Mouse (Mus musculus): ENCODE results near the gene Zp2. TPM values are rescaled to one million over a fixed set of nuclear protein-coding genes. Genes with fewer than 3 reads are reported as not detected.

Gene Zp2
- total and polyA plus RNA-seq, 2 experiments from 2014 or later = not detected

DNA sequence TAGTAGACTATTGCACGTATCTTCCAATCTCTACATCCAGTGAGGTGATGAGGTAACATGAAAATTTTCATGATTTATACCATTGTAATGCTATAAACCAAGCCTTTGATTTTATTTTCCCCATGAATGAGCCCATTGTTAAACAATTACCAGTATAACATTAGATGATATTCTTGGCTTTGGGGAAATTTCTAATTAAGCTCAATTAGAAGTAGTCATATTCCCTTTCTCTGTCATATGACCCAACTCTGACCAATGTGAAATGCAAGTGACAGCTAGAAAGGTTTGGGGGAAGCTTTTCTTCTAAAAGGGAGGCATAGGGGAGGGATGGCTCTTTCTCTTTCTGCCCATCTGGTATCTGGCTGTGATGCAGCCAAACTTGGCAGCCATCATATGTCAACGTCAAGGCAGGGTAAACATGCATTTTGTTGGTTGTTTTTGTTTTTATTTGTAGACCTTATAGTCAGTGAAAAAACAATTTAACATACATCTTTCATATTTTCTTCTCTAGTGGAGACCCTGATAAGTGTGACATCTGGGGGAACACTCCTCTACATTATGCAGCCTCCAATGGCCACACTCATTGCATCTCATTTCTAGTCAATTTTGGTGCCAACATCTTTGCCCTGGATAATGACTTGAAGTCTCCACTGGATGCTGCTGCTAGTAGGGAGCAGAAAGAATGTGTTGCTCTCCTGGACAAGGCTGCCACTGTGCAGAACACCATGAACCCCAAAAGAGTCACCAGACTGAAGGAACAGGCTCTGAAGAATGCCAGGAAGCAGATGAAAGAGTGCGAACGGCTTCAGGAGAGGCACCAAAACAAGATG lies 36.5 kb upstream of the Zp2 start:
- Histone ChIP-seq H3K9ac (replicated peaks; ENCODE audit: low read length) (no peak overlapping the region), H3K27me3 (ENCODE audit: insufficient read depth, low read length) (no peaks in the 10 kb centered on the region), H3K9me3 (ENCODE audit: low read length) (no peaks in the 10 kb centered on the region), H3K36me3 (ENCODE audit: insufficient read depth, low read length) (no peaks in the 10 kb centered on the region), H3K4me2 (ENCODE audit: low read depth, low read length) (no peak overlapping the region), H3K27ac (no peak overlapping the region), H3K4me1 (ENCODE audit: insufficient read depth, low read length) (no peaks in the 10 kb centered on the region), H3K4me3 (ENCODE audit: low read length) (no peak overlapping the region)
- no peak for TF ChIP-seq CTCF (IDR thresholded peaks at IDR 0.05; ENCODE audit: low read depth)
- DNase-seq (ENCODE audit: low spot score) = no peak
- WGBS = 86% methylated on average over 4 of the region's 4 CpGs
- no peak for ATAC-seq

DNA sequence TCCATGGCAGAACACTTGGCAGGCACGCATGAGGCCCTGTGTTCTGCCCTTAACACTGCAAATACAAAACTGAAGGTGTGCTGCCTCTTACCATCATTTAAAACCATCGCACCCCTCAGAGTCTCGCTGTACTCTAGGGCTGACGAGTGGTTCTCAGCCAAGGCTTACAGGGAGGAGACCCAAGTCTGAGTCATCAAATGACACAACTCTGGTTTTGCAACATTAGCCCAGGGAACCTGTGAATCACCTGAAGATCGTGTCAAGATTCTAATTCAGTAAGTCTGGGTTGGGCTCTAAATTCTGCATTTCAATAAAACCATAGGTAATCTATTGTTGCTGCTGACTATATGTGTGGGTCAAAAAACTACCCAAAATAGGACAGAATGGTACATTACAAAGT lies 35.5 kb upstream of the Zp2 start:
- no peak for ATAC-seq
- Histone ChIP-seq H3K4me3 (ENCODE audit: low read length) (no peak overlapping the region), H3K36me3 (ENCODE audit: insufficient read depth, low read length) (no peaks in the 10 kb centered on the region), H3K9ac (replicated peaks; ENCODE audit: low read length) (no peak overlapping the region), H3K4me1 (ENCODE audit: insufficient read depth, low read length) (no peaks in the 10 kb centered on the region), H3K27me3 (ENCODE audit: insufficient read depth, low read length) (no peaks in the 10 kb centered on the region), H3K27ac (no peak overlapping the region), H3K4me2 (ENCODE audit: low read depth, low read length) (no peak overlapping the region), H3K9me3 (ENCODE audit: low read length) (no peaks in the 10 kb centered on the region)
- no peak for TF ChIP-seq CTCF (IDR thresholded peaks at IDR 0.05; ENCODE audit: low read depth)
- no peak for DNase-seq (ENCODE audit: low spot score)
- WGBS = 90% methylated on average over 5 of the region's 5 CpGs

DNA sequence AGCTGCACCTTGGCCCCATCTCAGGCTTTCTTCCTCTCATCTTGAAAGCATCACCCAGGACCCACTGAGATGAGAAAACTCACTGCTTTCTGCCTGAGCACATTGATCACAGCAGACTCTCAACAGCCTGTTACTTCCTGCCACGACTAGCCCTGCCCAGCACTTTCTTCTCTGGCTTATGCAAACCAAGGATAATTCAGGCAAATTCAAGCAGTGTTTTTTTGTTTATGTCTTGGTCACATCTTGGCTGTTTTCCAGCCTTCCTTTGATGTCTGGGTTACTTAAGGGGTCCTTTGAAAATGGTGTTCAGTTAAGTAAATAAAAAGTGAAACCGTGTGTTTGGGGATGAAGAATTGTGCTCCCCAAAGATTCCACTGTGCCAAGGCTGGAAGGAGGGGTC lies 33.8 kb upstream of the Zp2 start:
- TF ChIP-seq CTCF (IDR thresholded peaks at IDR 0.05; ENCODE audit: low read depth) = no peak

GRCm38 (mm10) chr7:120177611-120178010 lies 32.5 kb upstream of the Zp2 start:
- no peaks in the 10 kb centered on the region for H3K4me1 ChIP-seq (ENCODE audit: insufficient read depth, low read length)
- ATAC-seq (no peak), DNase-seq (ENCODE audit: low spot score) (no peak)
- H3K4me3 ChIP-seq (ENCODE audit: low read length) = no peak overlapping the region
- no peaks in the 10 kb centered on the region for H3K27me3 ChIP-seq (ENCODE audit: insufficient read depth, low read length)
- 77% methylated on average over 3 of the region's 3 CpGs for WGBS
- TF ChIP-seq CTCF (IDR thresholded peaks at IDR 0.05; ENCODE audit: low read depth) = no peak
- no peaks in the 10 kb centered on the region for H3K36me3 ChIP-seq (ENCODE audit: insufficient read depth, low read length)
- H3K27ac ChIP-seq = no peak overlapping the region
- no peak overlapping the region for H3K9ac ChIP-seq (replicated peaks; ENCODE audit: low read length)
- H3K4me2 ChIP-seq (ENCODE audit: low read depth, low read length) = no peak overlapping the region
- no peaks in the 10 kb centered on the region for H3K9me3 ChIP-seq (ENCODE audit: low read length)

More for the DNA sequence above, 33.8 kb upstream of the Zp2 start:
- Histone ChIP-seq H3K4me2 (ENCODE audit: low read depth, low read length) (no peak overlapping the region), H3K9ac (replicated peaks; ENCODE audit: low read length) (no peak overlapping the region), H3K4me1 (ENCODE audit: insufficient read depth, low read length) (no peaks in the 10 kb centered on the region), H3K27me3 (ENCODE audit: insufficient read depth, low read length) (no peaks in the 10 kb centered on the region), H3K4me3 (ENCODE audit: low read length) (no peak overlapping the region), H3K9me3 (ENCODE audit: low read length) (no peaks in the 10 kb centered on the region), H3K27ac (no peak overlapping the region), H3K36me3 (ENCODE audit: insufficient read depth, low read length) (no peaks in the 10 kb centered on the region)
- no peak for DNase-seq (ENCODE audit: low spot score)
- ATAC-seq = no peak
- 17% methylated on average over 2 of the region's 2 CpGs for WGBS

DNA sequence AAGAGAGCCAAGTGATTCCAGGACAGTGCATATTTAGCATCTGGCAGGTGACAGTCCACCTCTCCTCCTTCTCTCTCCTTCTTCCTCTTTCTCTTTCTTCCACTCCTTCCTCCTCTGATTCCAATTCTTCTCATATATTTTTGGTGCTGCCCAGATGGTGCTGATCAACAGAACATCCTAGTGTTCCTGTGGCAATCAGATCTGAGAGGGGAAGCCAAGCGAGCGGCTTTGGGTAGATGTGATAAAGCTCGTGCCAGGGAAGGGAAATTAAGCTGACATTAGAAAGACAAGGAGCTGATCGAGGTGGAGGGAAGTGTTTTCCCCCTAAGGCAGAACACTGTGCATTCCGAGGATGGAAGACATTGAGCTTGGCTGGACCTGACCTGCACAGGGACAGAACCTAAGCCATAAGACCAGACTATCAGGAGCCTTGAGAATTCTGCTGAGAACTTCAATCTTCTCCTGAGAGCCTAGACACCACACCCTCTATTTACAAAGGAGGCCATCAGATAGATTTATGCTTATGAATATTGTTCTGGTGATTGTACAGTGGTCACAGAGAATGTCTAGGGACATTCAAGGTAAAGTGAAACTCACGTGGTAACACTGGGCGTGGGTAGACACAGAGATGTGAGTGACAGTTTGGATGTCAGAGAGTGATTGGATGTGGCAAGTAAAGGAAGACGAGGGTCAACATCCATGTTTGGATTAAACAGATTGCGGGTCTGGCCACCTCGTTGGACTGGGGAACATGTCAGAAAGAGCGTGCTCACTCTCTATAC lies 29.8 kb upstream of the Zp2 start:
- Histone ChIP-seq H3K4me3 (ENCODE audit: low read length) (no peak overlapping the region), H3K27me3 (ENCODE audit: insufficient read depth, low read length) (no peaks in the 10 kb centered on the region), H3K4me2 (ENCODE audit: low read depth, low read length) (no peak overlapping the region), H3K9me3 (ENCODE audit: low read length) (no peaks in the 10 kb centered on the region), H3K9ac (replicated peaks; ENCODE audit: low read length) (no peak overlapping the region), H3K27ac (no peak overlapping the region), H3K36me3 (ENCODE audit: insufficient read depth, low read length) (no peaks in the 10 kb centered on the region), H3K4me1 (ENCODE audit: insufficient read depth, low read length) (no peaks in the 10 kb centered on the region)
- ATAC-seq (no peak), DNase-seq (ENCODE audit: low spot score) (no peak)
- no peak for TF ChIP-seq CTCF (IDR thresholded peaks at IDR 0.05; ENCODE audit: low read depth)
- 88% methylated on average over 11 of the region's 11 CpGs for WGBS

DNA sequence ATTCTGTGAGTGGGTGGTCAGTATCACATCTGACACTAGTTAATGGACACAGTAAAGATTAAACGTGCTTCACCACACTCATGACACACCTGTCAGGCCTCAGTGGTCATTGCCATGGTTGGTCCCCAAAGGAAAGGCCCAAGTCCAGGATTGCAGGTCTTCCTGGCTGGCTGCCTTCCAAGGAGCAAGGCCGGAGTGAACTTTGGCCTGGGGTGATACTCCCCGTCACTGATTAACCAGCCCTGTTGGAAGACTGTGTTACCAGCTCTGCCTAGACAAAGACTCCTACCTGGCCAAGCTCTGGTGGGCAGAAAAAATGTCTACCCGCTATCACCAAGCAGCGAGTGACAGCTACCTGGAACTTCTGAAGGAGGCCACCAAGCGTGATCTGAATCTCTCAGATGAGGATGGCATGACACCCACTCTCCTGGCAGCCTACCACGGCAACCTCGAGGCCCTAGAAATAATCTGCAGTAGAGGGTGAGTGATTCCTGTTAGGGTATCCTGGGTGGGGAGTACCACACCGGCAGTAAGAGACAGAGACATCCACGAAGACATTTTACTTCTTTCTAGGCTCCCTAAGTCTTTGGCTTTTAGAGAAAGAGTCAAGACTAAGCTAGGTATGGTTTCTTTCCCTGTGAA lies 28.6 kb upstream of the Zp2 start, which contains the start of gene Anks4b:
TSS of gene Anks4b (plus strand) at position 256 of the 642 bp plus-strand sequence.
- H3K9ac ChIP-seq (replicated peaks; ENCODE audit: low read length) = no peak within 1 kb of the TSS
- H3K4me1 ChIP-seq (ENCODE audit: insufficient read depth, low read length) = no peaks in the 10 kb centered on the region
- H3K9me3 ChIP-seq (ENCODE audit: low read length) = no peaks in the 10 kb centered on the region
- no peak for TF ChIP-seq CTCF (IDR thresholded peaks at IDR 0.05; ENCODE audit: low read depth)
- 87% methylated on average over 10 of the region's 10 CpGs for WGBS
- no peak within 1 kb of the TSS for H3K27ac ChIP-seq
- no peaks in the 10 kb centered on the region for H3K36me3 ChIP-seq (ENCODE audit: insufficient read depth, low read length)
- ATAC-seq = no peak
- no peaks in the 10 kb centered on the region for H3K27me3 ChIP-seq (ENCODE audit: insufficient read depth, low read length)
- no peak for DNase-seq (ENCODE audit: low spot score)
- H3K4me3 ChIP-seq (ENCODE audit: low read length) = no peak within 1 kb of the TSS
- no peak within 1 kb of the TSS for H3K4me2 ChIP-seq (ENCODE audit: low read depth, low read length)
